ENCODE assay signal across 8 mouse cellular contexts in genomic region chr10:83544103-83544479, GRCm38 (mm10). TPM values are rescaled to one million over a fixed set of nuclear protein-coding genes. Genes with fewer than 3 reads are reported as not detected.
DNase-seq lines count a peak whose midpoint lies in the region; ATAC-seq lines count a peak whose summit lies in the region.

No protein-coding gene starts in this region.

- H3K36me3 ChIP-seq in heart, embryonic 11.5 days (ENCODE audit: control insufficient read depth, insufficient read depth, low read length): no peaks in the 10 kb centered on the region
- no peaks in the 10 kb centered on the region for H3K36me3 ChIP-seq in hindbrain, embryonic 11.5 days (ENCODE audit: control insufficient read depth, insufficient read depth, low read length)
- H3K36me3 ChIP-seq in stomach, embryonic 15.5 days: 0 out of 2 replicates have a peak, but pooled peaks cover 5% of the 10 kb centered on the region

- WGBS in heart, embryonic 11.5 days (ENCODE audit: insufficient replicate concordance): 0% methylated on average over 41 of the region's 41 CpGs
- 0% methylated on average over 29 of the region's 41 CpGs for WGBS in hindbrain, embryonic 11.5 days
- WGBS in stomach, embryonic 15.5 days: 0% methylated on average over 40 of the region's 41 CpGs

- H3K9me3 ChIP-seq in heart, embryonic 11.5 days (replicated peaks; ENCODE audit: control insufficient read depth, low read length): no peaks in the 10 kb centered on the region
- H3K9me3 ChIP-seq in hindbrain, embryonic 11.5 days (ENCODE audit: control insufficient read depth, low read length): no peaks in the 10 kb centered on the region
- H3K9me3 ChIP-seq in stomach, embryonic 15.5 days: no peaks in the 10 kb centered on the region

- peak overlapping the region; percentile 85 for H3K9ac ChIP-seq in heart, embryonic 11.5 days (ENCODE audit: low read depth, low read length)
- peak overlapping the region; percentile 94 for H3K9ac ChIP-seq in hindbrain, embryonic 11.5 days (ENCODE audit: low read depth, low read length)
- H3K9ac ChIP-seq in stomach, embryonic 15.5 days: peak overlapping the region; percentile 60

- peak overlapping the region; percentile 79 for H3K4me3 ChIP-seq in heart, embryonic 11.5 days (ENCODE audit: low read depth, low read length)
- peak overlapping the region; percentile 92 for H3K4me3 ChIP-seq in hindbrain, embryonic 11.5 days (ENCODE audit: low read depth, low read length)
- H3K4me3 ChIP-seq in stomach, embryonic 15.5 days (replicated peaks): peak overlapping the region; percentile 78

- H3K4me1 ChIP-seq in heart, embryonic 11.5 days (ENCODE audit: control insufficient read depth, insufficient read depth, low read length): peaks cover 8% of the 10 kb centered on the region; the same call in 1 of the 2 replicates
- H3K4me1 ChIP-seq in hindbrain, embryonic 11.5 days (replicated peaks; ENCODE audit: control insufficient read depth, insufficient read depth, low read length): no peaks in the 10 kb centered on the region
- 0 out of 2 replicates have a peak, but pooled peaks cover 5% of the 10 kb centered on the region for H3K4me1 ChIP-seq in stomach, embryonic 15.5 days

- peak overlapping the region; percentile 62 for H3K4me2 ChIP-seq in heart, embryonic 11.5 days
- H3K4me2 ChIP-seq in hindbrain, embryonic 11.5 days (replicated peaks; ENCODE audit: low read depth, low read length): peak overlapping the region; percentile 56
- H3K4me2 ChIP-seq in stomach, embryonic 15.5 days: peak overlapping the region; percentile 63

- no peak for DNase-seq in heart, adult 11 months
- peak; percentile 83 for DNase-seq in A20 (ENCODE audit: low read depth, low spot score)
- DNase-seq in brain, embryonic 18.5 days (ENCODE audit: low read depth, low spot score): peak; percentile 10
- DNase-seq in hindbrain, embryonic 11.5 days (ENCODE audit: low spot score): no peak
- DNase-seq in lung, postnatal 10 days: peak; percentile 78
- no peak for DNase-seq in retina, embryonic 14.5 days (ENCODE audit: low spot score)

- peak; percentile 87 for ATAC-seq in heart, embryonic 11.5 days (replicated peaks; ENCODE audit: insufficient number of reproducible peaks, low FRiP score, low TSS enrichment)
- peak; percentile 94 for ATAC-seq in hindbrain, embryonic 11.5 days (ENCODE audit: low FRiP score)
- peak; percentile 89 for ATAC-seq in stomach, embryonic 15.5 days (ENCODE audit: insufficient read depth, low FRiP score, low read depth)

- peak overlapping the region; percentile 54 for H3K27ac ChIP-seq in heart, embryonic 11.5 days (ENCODE audit: low read depth, low read length)
- H3K27ac ChIP-seq in hindbrain, embryonic 11.5 days (ENCODE audit: low read depth, low read length): peak overlapping the region; percentile 74
- peak overlapping the region; percentile 87 for H3K27ac ChIP-seq in stomach, embryonic 15.5 days

- no peaks in the 10 kb centered on the region for H3K27me3 ChIP-seq in heart, embryonic 11.5 days (ENCODE audit: control insufficient read depth, insufficient read depth, low read length)
- H3K27me3 ChIP-seq in hindbrain, embryonic 11.5 days (ENCODE audit: control insufficient read depth, insufficient read depth, low read length): no peaks in the 10 kb centered on the region
- no peaks in the 10 kb centered on the region for H3K27me3 ChIP-seq in stomach, embryonic 15.5 days (replicated peaks)

RNA-seq across cellular contexts. Expression of gene Washc4, which starts 0.5 kb away (rescaled TPM):
- polyA plus RNA-seq in heart, embryonic 11.5 days (2014; fragmentation: Nextera tagmentation; extraction: Ambion mirVana): 26.8 TPM in 2 replicates
- polyA plus RNA-seq in hindbrain, embryonic 11.5 days (2014; fragmentation: Nextera tagmentation; extraction: Ambion mirVana): 40.5 and 40.7 TPM in 2 replicates
- 35.7 and 39.1 TPM in 2 replicates for polyA plus RNA-seq in stomach, embryonic 15.5 days (2015; fragmentation: Nextera tagmentation; extraction: Ambion mirVana)

RNA-seq across cellular contexts. Expression of gene Aldh1l2, which starts 10.2 kb away (rescaled TPM):
- 8.0 and 12.1 TPM in 2 replicates for polyA plus RNA-seq in heart, embryonic 11.5 days (2014; fragmentation: Nextera tagmentation; extraction: Ambion mirVana)
- polyA plus RNA-seq in hindbrain, embryonic 11.5 days (2014; fragmentation: Nextera tagmentation; extraction: Ambion mirVana): 7.2 and 8.7 TPM in 2 replicates
- polyA plus RNA-seq in stomach, embryonic 15.5 days (2015; fragmentation: Nextera tagmentation; extraction: Ambion mirVana): 2.4 and 2.7 TPM in 2 replicates

Comparison
In these comparisons a context has a peak if more than half of its experiments do, and no peak if none do; other contexts are left out.
1. DNase-seq: peak in A20 (single experiment), brain, embryonic 18.5 days (single experiment) and lung, postnatal 10 days (single experiment); none in heart, adult 11 months (single experiment), hindbrain, embryonic 11.5 days (single experiment) and retina, embryonic 14.5 days (single experiment).
2. Peak in every context shown above with its lines, with median percentiles within 50 percentile points of each other: ATAC-seq, H3K27ac ChIP-seq, H3K4me2 ChIP-seq, H3K4me3 ChIP-seq and H3K9ac ChIP-seq.